Mouse (Mus musculus): ENCODE results near the gene Prpf6. TPM values are rescaled to one million over a fixed set of nuclear protein-coding genes. Genes with fewer than 3 reads are reported as not detected.
A peak's percentile ranks its signal among the peaks of the same experiment; 100 is the strongest.

Gene Prpf6
- polyA plus RNA-seq, 2 experiments = 41.6 to 57.9 TPM

- TF ChIP-seq POLR2A (IDR thresholded peaks at IDR 0.05; ENCODE audit: borderline replicate concordance, extremely low read depth, insufficient read depth, insufficient read length) = no peak
- Histone ChIP-seq H3K27me3 (ENCODE audit: control insufficient read depth, insufficient read depth, low read length) (no peaks in the 10 kb centered on the region), H3K27ac (replicated peaks; ENCODE audit: low read depth, low read length) (no peak overlapping the region), H3K36me3 (ENCODE audit: control insufficient read depth, insufficient read depth, low read length) (peaks cover 33% of the 10 kb centered on the region), H3K9ac (ENCODE audit: low read depth, low read length, severe bottlenecking) (no peak overlapping the region), H3K4me2 (replicated peaks; ENCODE audit: low read depth, low read length, severe bottlenecking) (no peak overlapping the region), H3K4me1 (ENCODE audit: control insufficient read depth, insufficient read depth, low read length) (no peaks in the 10 kb centered on the region), H3K4me3 (replicated peaks; ENCODE audit: low read length) (no peak overlapping the region), H3K9me3 (ENCODE audit: control insufficient read depth, low read length) (no peaks in the 10 kb centered on the region)
- WGBS = 39% methylated on average over 17 of the region's 17 CpGs
- ATAC-seq (ENCODE audit: low FRiP score, low read depth) = peak; percentile 39
- DNase-seq (ENCODE audit: low spot score) = peak; percentile 68
These were observed 67.4 kb downstream of the Prpf6 start for GRCm38 (mm10) chr2:181658930-181659555.

GRCm38 (mm10) chr2:181659609-181660055 is 68.0 kb downstream of the Prpf6 start:
- peak; percentile 74; the same call in 1 of the 2 replicates for ATAC-seq (ENCODE audit: low FRiP score, low read depth)
- H3K4me2 ChIP-seq (replicated peaks; ENCODE audit: low read depth, low read length, severe bottlenecking) = no peak overlapping the region
- TF ChIP-seq POLR2A (IDR thresholded peaks at IDR 0.05; ENCODE audit: borderline replicate concordance, extremely low read depth, insufficient read depth, insufficient read length) = no peak

GRCm38 (mm10) chr2:181662620-181663297 is 71.1 kb downstream of the Prpf6 start:
- no peaks in the 10 kb centered on the region for H3K4me1 ChIP-seq (ENCODE audit: control insufficient read depth, insufficient read depth, low read length)
- DNase-seq (ENCODE audit: low spot score) (no peak), ATAC-seq (ENCODE audit: low FRiP score, low read depth) (no peak)
- no peak overlapping the region for H3K4me3 ChIP-seq (replicated peaks; ENCODE audit: low read length)
- H3K27me3 ChIP-seq (ENCODE audit: control insufficient read depth, insufficient read depth, low read length) = no peaks in the 10 kb centered on the region
- no peak overlapping the region for H3K9ac ChIP-seq (ENCODE audit: low read depth, low read length, severe bottlenecking)
- 71% methylated on average over 3 of the region's 3 CpGs for WGBS
- H3K27ac ChIP-seq (replicated peaks; ENCODE audit: low read depth, low read length) = no peak overlapping the region
- no peak for TF ChIP-seq POLR2A (IDR thresholded peaks at IDR 0.05; ENCODE audit: borderline replicate concordance, extremely low read depth, insufficient read depth, insufficient read length)
- H3K4me2 ChIP-seq (replicated peaks; ENCODE audit: low read depth, low read length, severe bottlenecking) = no peak overlapping the region
- H3K36me3 ChIP-seq (ENCODE audit: control insufficient read depth, insufficient read depth, low read length) = 0 out of 2 replicates have a peak, but pooled peaks cover 4% of the 10 kb centered on the region
- H3K9me3 ChIP-seq (ENCODE audit: control insufficient read depth, low read length) = no peaks in the 10 kb centered on the region

More at GRCm38 (mm10) chr2:181659609-181660055, 68.0 kb downstream of the Prpf6 start:
- peak; percentile 41 for DNase-seq (ENCODE audit: low spot score)
- 17% methylated on average over 9 of the region's 9 CpGs for WGBS
- Histone ChIP-seq H3K36me3 (ENCODE audit: control insufficient read depth, insufficient read depth, low read length) (peaks cover 27% of the 10 kb centered on the region), H3K27ac (replicated peaks; ENCODE audit: low read depth, low read length) (no peak overlapping the region), H3K9ac (ENCODE audit: low read depth, low read length, severe bottlenecking) (no peak overlapping the region), H3K27me3 (ENCODE audit: control insufficient read depth, insufficient read depth, low read length) (no peaks in the 10 kb centered on the region), H3K4me3 (replicated peaks; ENCODE audit: low read length) (no peak overlapping the region), H3K9me3 (ENCODE audit: control insufficient read depth, low read length) (no peaks in the 10 kb centered on the region), H3K4me1 (ENCODE audit: control insufficient read depth, insufficient read depth, low read length) (no peaks in the 10 kb centered on the region)

GRCm38 (mm10) chr2:181663298-181663630 is 71.6 kb downstream of the Prpf6 start:
- ATAC-seq (ENCODE audit: low FRiP score, low read depth) = no peak

GRCm38 (mm10) chr2:181670285-181670912 is 78.7 kb downstream of the Prpf6 start:
- Histone ChIP-seq H3K27me3 (ENCODE audit: control insufficient read depth, insufficient read depth, low read length) (peaks cover 44% of the 10 kb centered on the region), H3K4me2 (replicated peaks; ENCODE audit: low read depth, low read length, severe bottlenecking) (peak overlapping the region; percentile 78)
- DNase-seq (ENCODE audit: low spot score) = no peak

More at GRCm38 (mm10) chr2:181663298-181663630, 71.6 kb downstream of the Prpf6 start:
- H3K4me1 ChIP-seq (ENCODE audit: control insufficient read depth, insufficient read depth, low read length) = no peaks in the 10 kb centered on the region
- no peak overlapping the region for H3K9ac ChIP-seq (ENCODE audit: low read depth, low read length, severe bottlenecking)
- H3K27ac ChIP-seq (replicated peaks; ENCODE audit: low read depth, low read length) = no peak overlapping the region
- H3K9me3 ChIP-seq (ENCODE audit: control insufficient read depth, low read length) = no peaks in the 10 kb centered on the region
- no peak for TF ChIP-seq POLR2A (IDR thresholded peaks at IDR 0.05; ENCODE audit: borderline replicate concordance, extremely low read depth, insufficient read depth, insufficient read length)
- DNase-seq (ENCODE audit: low spot score) = no peak
- H3K4me2 ChIP-seq (replicated peaks; ENCODE audit: low read depth, low read length, severe bottlenecking) = no peak overlapping the region
- 24% methylated on average over 4 of the region's 4 CpGs for WGBS
- H3K4me3 ChIP-seq (replicated peaks; ENCODE audit: low read length) = no peak overlapping the region
- H3K36me3 ChIP-seq (ENCODE audit: control insufficient read depth, insufficient read depth, low read length) = 0 out of 2 replicates have a peak, but pooled peaks cover under 1% of the 10 kb centered on the region
- no peaks in the 10 kb centered on the region for H3K27me3 ChIP-seq (ENCODE audit: control insufficient read depth, insufficient read depth, low read length)

More at GRCm38 (mm10) chr2:181670285-181670912, 78.7 kb downstream of the Prpf6 start:
- ATAC-seq (ENCODE audit: low FRiP score, low read depth) = peak; percentile 41; the same call in 1 of the 2 replicates
- H3K9me3 ChIP-seq (ENCODE audit: control insufficient read depth, low read length) = no peaks in the 10 kb centered on the region
- 3% methylated on average over 44 of the region's 56 CpGs for WGBS
- no peak overlapping the region for H3K27ac ChIP-seq (replicated peaks; ENCODE audit: low read depth, low read length)
- no peaks in the 10 kb centered on the region for H3K36me3 ChIP-seq (ENCODE audit: control insufficient read depth, insufficient read depth, low read length)
- H3K9ac ChIP-seq (ENCODE audit: low read depth, low read length, severe bottlenecking) = peak overlapping the region; percentile 45
- peaks cover 9% of the 10 kb centered on the region for H3K4me1 ChIP-seq (ENCODE audit: control insufficient read depth, insufficient read depth, low read length)
- TF ChIP-seq POLR2A (IDR thresholded peaks at IDR 0.05; ENCODE audit: borderline replicate concordance, extremely low read depth, insufficient read depth, insufficient read length) = no peak
- peak overlapping the region; percentile 46 for H3K4me3 ChIP-seq (replicated peaks; ENCODE audit: low read length)
